Mouse (Mus musculus): ENCODE measurements around the gene Hcn2. TPM values are rescaled to one million over a fixed set of nuclear protein-coding genes. Genes with fewer than 3 reads are reported as not detected.
A peak's percentile ranks its signal among the peaks of the same experiment; 100 is the strongest.

The Hcn2 gene
- total and polyA plus RNA-seq, 3 experiments: 0.11 to 0.27 TPM; not detected in 1

GRCm38 (mm10) chr10:79681591-79682245 is 34.7 kb upstream of the Hcn2 start, which contains the start of gene Cdc34:
Gene Cdc34, plus strand, starts transcription at chr10:79682195.
- peak; percentile 99 for DNase-seq (ENCODE audit: low spot score)
- peak; percentile 71 for ATAC-seq (ENCODE audit: extremely low read depth, insufficient number of reproducible peaks, low FRiP score, poor library complexity, severe bottlenecking)
- peaks cover 50% of the 10 kb centered on the region for H3K4me1 ChIP-seq (ENCODE audit: insufficient read depth, low read depth, low read length)

GRCm38 (mm10) chr10:79682551-79682915 is 33.9 kb upstream of the Hcn2 start:
- no peak for TF ChIP-seq GATA2 (IDR thresholded peaks at IDR 0.05; ENCODE audit: borderline replicate concordance, low read depth, low read length)
- TF ChIP-seq CTCF (IDR thresholded peaks at IDR 0.05; ENCODE audit: low read depth, low read length): no peak
- no peak for TF ChIP-seq GATA1 (IDR thresholded peaks at IDR 0.05; ENCODE audit: borderline replicate concordance, low read length)
- TF ChIP-seq TAL1 (conservative IDR thresholded peaks at IDR 0.05; ENCODE audit: low read depth, low read length): no peak
- no peak for TF ChIP-seq POLR2AphosphoS5 (IDR thresholded peaks at IDR 0.05; ENCODE audit: insufficient replicate concordance, low read depth, low read length)

More at GRCm38 (mm10) chr10:79681591-79682245, 34.7 kb upstream of the Hcn2 start, which contains the start of gene Cdc34:
- no peaks in the 10 kb centered on the region for H3K27me3 ChIP-seq (ENCODE audit: insufficient read depth, low read length)
- H3K4me3 ChIP-seq (ENCODE audit: low read depth, low read length): peak within 1 kb of the TSS; percentile 92
- TF ChIP-seq GATA2 (IDR thresholded peaks at IDR 0.05; ENCODE audit: borderline replicate concordance, low read depth, low read length) (no peak), GATA1 (IDR thresholded peaks at IDR 0.05; ENCODE audit: borderline replicate concordance, low read length) (no peak), TAL1 (conservative IDR thresholded peaks at IDR 0.05; ENCODE audit: low read depth, low read length) (no peak), POLR2AphosphoS5 (IDR thresholded peaks at IDR 0.05; ENCODE audit: insufficient replicate concordance, low read depth, low read length) (no peak), CTCF (IDR thresholded peaks at IDR 0.05; ENCODE audit: low read depth, low read length) (no peak)
- H3K36me3 ChIP-seq (replicated peaks): peaks cover 42% of the 10 kb centered on the region
- no peaks in the 10 kb centered on the region for H3K9me3 ChIP-seq (replicated peaks)

GRCm38 (mm10) chr10:79682916-79683582 is 33.4 kb upstream of the Hcn2 start:
- peak overlapping the region; percentile 92 for H3K4me3 ChIP-seq (ENCODE audit: low read depth, low read length)
- H3K36me3 ChIP-seq (replicated peaks): peaks cover 52% of the 10 kb centered on the region
- peak; percentile 75 for DNase-seq (ENCODE audit: low spot score)
- no peak for ATAC-seq (ENCODE audit: extremely low read depth, insufficient number of reproducible peaks, low FRiP score, poor library complexity, severe bottlenecking)
- H3K9me3 ChIP-seq (replicated peaks): no peaks in the 10 kb centered on the region
- peaks cover 57% of the 10 kb centered on the region for H3K4me1 ChIP-seq (ENCODE audit: insufficient read depth, low read depth, low read length)
- TF ChIP-seq GATA1 (IDR thresholded peaks at IDR 0.05; ENCODE audit: borderline replicate concordance, low read length) (no peak), GATA2 (IDR thresholded peaks at IDR 0.05; ENCODE audit: borderline replicate concordance, low read depth, low read length) (no peak), TAL1 (conservative IDR thresholded peaks at IDR 0.05; ENCODE audit: low read depth, low read length) (no peak)
- H3K27me3 ChIP-seq (ENCODE audit: insufficient read depth, low read length): no peaks in the 10 kb centered on the region

More at GRCm38 (mm10) chr10:79682551-79682915, 33.9 kb upstream of the Hcn2 start:
- ATAC-seq (ENCODE audit: extremely low read depth, insufficient number of reproducible peaks, low FRiP score, poor library complexity, severe bottlenecking) (no peak), DNase-seq (ENCODE audit: low spot score) (peak; percentile 35)
- peak overlapping the region; percentile 92 for H3K4me3 ChIP-seq (ENCODE audit: low read depth, low read length)
- H3K4me1 ChIP-seq (ENCODE audit: insufficient read depth, low read depth, low read length): peaks cover 53% of the 10 kb centered on the region
- no peaks in the 10 kb centered on the region for H3K9me3 ChIP-seq (replicated peaks)
- H3K27me3 ChIP-seq (ENCODE audit: insufficient read depth, low read length): no peaks in the 10 kb centered on the region
- H3K36me3 ChIP-seq (replicated peaks): peaks cover 47% of the 10 kb centered on the region

- DNase-seq (ENCODE audit: low spot score) (no peak), ATAC-seq (ENCODE audit: extremely low read depth, insufficient number of reproducible peaks, low FRiP score, poor library complexity, severe bottlenecking) (no peak)
- H3K36me3 ChIP-seq (replicated peaks): peaks cover 61% of the 10 kb centered on the region
- peak overlapping the region; percentile 92 for H3K4me3 ChIP-seq (ENCODE audit: low read depth, low read length)
- H3K9me3 ChIP-seq (replicated peaks): no peaks in the 10 kb centered on the region
- no peaks in the 10 kb centered on the region for H3K27me3 ChIP-seq (ENCODE audit: insufficient read depth, low read length)
- peaks cover 62% of the 10 kb centered on the region for H3K4me1 ChIP-seq (ENCODE audit: insufficient read depth, low read depth, low read length)
- no peak for TF ChIP-seq GATA2 (IDR thresholded peaks at IDR 0.05; ENCODE audit: borderline replicate concordance, low read depth, low read length)
- TF ChIP-seq TAL1 (conservative IDR thresholded peaks at IDR 0.05; ENCODE audit: low read depth, low read length): no peak
- no peak for TF ChIP-seq POLR2AphosphoS5 (IDR thresholded peaks at IDR 0.05; ENCODE audit: insufficient replicate concordance, low read depth, low read length)
- no peak for TF ChIP-seq CTCF (IDR thresholded peaks at IDR 0.05; ENCODE audit: low read depth, low read length)
These were observed 32.5 kb upstream of the Hcn2 start for GRCm38 (mm10) chr10:79683726-79684640.

GRCm38 (mm10) chr10:79684770-79685600 is 31.4 kb upstream of the Hcn2 start:
- DNase-seq (ENCODE audit: low spot score): no peak
- Histone ChIP-seq H3K4me1 (ENCODE audit: insufficient read depth, low read depth, low read length) (peaks cover 62% of the 10 kb centered on the region), H3K27me3 (ENCODE audit: insufficient read depth, low read length) (no peaks in the 10 kb centered on the region), H3K36me3 (replicated peaks) (peaks cover 71% of the 10 kb centered on the region), H3K4me3 (ENCODE audit: low read depth, low read length) (peak overlapping the region; percentile 36; the same call in 1 of the 2 replicates), H3K9me3 (replicated peaks) (no peaks in the 10 kb centered on the region)
- TF ChIP-seq CTCF (IDR thresholded peaks at IDR 0.05; ENCODE audit: low read depth, low read length) (no peak), POLR2AphosphoS5 (IDR thresholded peaks at IDR 0.05; ENCODE audit: insufficient replicate concordance, low read depth, low read length) (no peak), GATA1 (IDR thresholded peaks at IDR 0.05; ENCODE audit: borderline replicate concordance, low read length) (no peak), TAL1 (conservative IDR thresholded peaks at IDR 0.05; ENCODE audit: low read depth, low read length) (no peak), GATA2 (IDR thresholded peaks at IDR 0.05; ENCODE audit: borderline replicate concordance, low read depth, low read length) (no peak)
- ATAC-seq (ENCODE audit: extremely low read depth, insufficient number of reproducible peaks, low FRiP score, poor library complexity, severe bottlenecking): no peak
